In genomic region chr8:107226183-107226582, GRCm38 (mm10) we compare ENCODE assay signal across 10 mouse cellular contexts.
A peak's percentile ranks its signal among the peaks of the same experiment; 100 is the strongest.
DNase-seq lines count a peak whose midpoint lies in the region; ATAC-seq lines count a peak whose summit lies in the region.
"Had no signal": no experiment of that assay in that cellular context is flagged by ENCODE, and none has a peak within 500 bp of the region (broad histone marks: within the 10 kb centered on the region; RNA-seq: fewer than 3 reads in every experiment).

No protein-coding gene starts in this region.

- peaks cover 11% of the 10 kb centered on the region; the same call in 1 of the 2 replicates for H3K4me1 ChIP-seq in lung, embryonic 15.5 days
- peaks cover 15% of the 10 kb centered on the region; the same call in 1 of the 2 replicates for H3K4me1 ChIP-seq in forebrain, embryonic 10.5 days
- H3K4me1 ChIP-seq: hindbrain, embryonic 15.5 days had no signal

- H3K9me3 ChIP-seq in lung, embryonic 15.5 days: no peaks in the 10 kb centered on the region; the same call in 1 of the 2 replicates
- no peaks in the 10 kb centered on the region for H3K9me3 ChIP-seq in forebrain, embryonic 10.5 days
- H3K9me3 ChIP-seq: hindbrain, embryonic 15.5 days had no signal

- 16% methylated on average over 9 of the region's 9 CpGs for WGBS in lung, embryonic 15.5 days
- 69% methylated on average over 9 of the region's 9 CpGs for WGBS in forebrain, embryonic 10.5 days

- peak; percentile 75; the same call in 1 of the 2 replicates for ATAC-seq in lung, embryonic 15.5 days (ENCODE audit: borderline replicate concordance, extremely low read depth, low FRiP score, low TSS enrichment)

- H3K36me3 ChIP-seq in lung, embryonic 15.5 days: no peaks in the 10 kb centered on the region
- no peaks in the 10 kb centered on the region for H3K36me3 ChIP-seq in forebrain, embryonic 10.5 days (replicated peaks)
- H3K36me3 ChIP-seq: hindbrain, embryonic 15.5 days had no signal

- H3K27me3 ChIP-seq in lung, embryonic 15.5 days: no peaks in the 10 kb centered on the region
- H3K27me3 ChIP-seq in forebrain, embryonic 10.5 days (ENCODE audit: poor library complexity, severe bottlenecking): no peaks in the 10 kb centered on the region
- H3K27me3 ChIP-seq: hindbrain, embryonic 15.5 days had no signal

- H3K27ac ChIP-seq in lung, embryonic 15.5 days: no peak overlapping the region
- H3K27ac ChIP-seq in forebrain, embryonic 10.5 days: no peak overlapping the region
- H3K27ac ChIP-seq: hindbrain, embryonic 15.5 days had no signal

- H3K4me3 ChIP-seq in lung, embryonic 15.5 days: no peak overlapping the region
- no peak overlapping the region for H3K4me3 ChIP-seq in forebrain, embryonic 10.5 days
- H3K4me3 ChIP-seq: hindbrain, embryonic 15.5 days had no signal

- intact Hi-C loops in gastrocnemius, postnatal 14 days (cut with DNase I; ENCODE audit: low total_unique reads): no loop called here

- H3K9ac ChIP-seq in lung, embryonic 15.5 days: no peak overlapping the region
- H3K9ac ChIP-seq: hindbrain, embryonic 15.5 days had no signal

- H3K4me2 ChIP-seq in lung, embryonic 15.5 days: no peak overlapping the region
- H3K4me2 ChIP-seq: hindbrain, embryonic 15.5 days had no signal

- peak; percentile 28 for DNase-seq in gastrocnemius, postnatal 14 days
- DNase-seq in gastrocnemius, adult 8-10 months (ENCODE audit: low spot score in 2 of 2): no peak
- peak; percentile 27 for DNase-seq in NIH3T3 (ENCODE audit: low read depth)
- DNase-seq in embryo, embryonic 9.5 days (ENCODE audit: extremely low spot score): peak; percentile 75
- no peak for DNase-seq in forebrain, embryonic 10.5 days (ENCODE audit: extremely low spot score, low spot score)
- no peak for DNase-seq in frontal cortex, adult 2 months (ENCODE audit: extremely low spot score in 1 of 2, low spot score in 1 of 2)
- no peak for DNase-seq in gastrocnemius, adult 18-20 months (ENCODE audit: low spot score)
- DNase-seq: right cerebral cortex, postnatal 25 days had no signal

Comparison
In these comparisons a context has a peak if more than half of its experiments do, and no peak if none do; other contexts are left out.
1. DNase-seq: peak in gastrocnemius, postnatal 14 days (single experiment), NIH3T3 (single experiment) and embryo, embryonic 9.5 days (single experiment); none in gastrocnemius, adult 8-10 months (0 of 2), forebrain, embryonic 10.5 days (single experiment), frontal cortex, adult 2 months (0 of 2) and gastrocnemius, adult 18-20 months (single experiment).